Mouse (Mus musculus): ENCODE measurements around the gene Prkacb. TPM values are rescaled to one million over a fixed set of nuclear protein-coding genes. Genes with fewer than 3 reads are reported as not detected.

Gene Prkacb
- polyA plus RNA-seq, 1 experiment from 2014 or later: 133 TPM

DNA sequence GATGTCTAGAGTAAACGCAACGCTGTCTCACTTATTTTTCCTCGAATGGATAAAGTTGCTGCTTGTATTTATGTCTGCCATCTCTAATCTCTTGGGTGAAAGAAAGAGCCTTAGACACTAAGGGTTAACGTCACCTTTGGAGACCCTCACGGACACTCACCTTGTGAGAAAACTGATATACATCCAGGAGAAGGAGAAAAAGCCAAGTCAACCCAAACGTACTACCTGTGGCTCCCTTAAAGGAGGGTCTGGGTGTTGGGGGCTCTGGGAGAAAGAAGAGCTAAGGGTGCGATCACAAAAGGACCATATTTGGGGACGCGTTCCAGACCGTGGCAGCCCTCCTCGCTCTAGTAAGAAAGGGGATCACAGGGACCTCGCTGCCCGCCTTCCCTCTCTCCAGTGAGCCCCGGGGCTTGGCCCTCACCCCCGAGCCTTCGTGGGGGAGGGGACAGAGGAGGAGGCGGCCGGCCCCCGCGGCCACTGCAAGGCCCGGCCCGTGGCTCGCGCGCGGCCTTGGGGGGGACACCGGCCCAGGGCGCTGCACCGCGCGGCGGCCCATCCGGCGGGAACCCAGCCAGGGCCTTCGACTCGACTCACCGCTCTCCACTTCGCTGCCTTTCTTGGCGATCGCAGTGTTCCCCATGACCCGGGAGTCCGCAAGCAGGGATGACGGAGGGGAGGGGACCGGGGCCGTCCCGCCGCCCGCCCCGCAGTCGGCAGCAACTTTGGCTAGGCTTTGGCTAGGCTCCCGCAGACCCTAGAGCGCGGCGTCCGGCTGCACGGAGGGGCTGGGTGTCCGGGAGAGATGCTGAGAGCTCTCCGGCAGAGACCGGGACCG, 530 bp downstream of the Prkacb start:
- Histone ChIP-seq H3K4me3 (peak overlapping the region; percentile 96), H3K4me2 (peak overlapping the region; percentile 67), H3K4me1 (replicated peaks) (peaks cover 24% of the 10 kb centered on the region), H3K27me3 (no peaks in the 10 kb centered on the region), H3K9ac (peak overlapping the region; percentile 95), H3K9me3 (no peaks in the 10 kb centered on the region), H3K36me3 (no peaks in the 10 kb centered on the region), H3K27ac (replicated peaks) (peak overlapping the region; percentile 91)
- WGBS: 1% methylated on average over 54 of the region's 60 CpGs
- peak; percentile 79 for ATAC-seq (ENCODE audit: low read depth)

DNA sequence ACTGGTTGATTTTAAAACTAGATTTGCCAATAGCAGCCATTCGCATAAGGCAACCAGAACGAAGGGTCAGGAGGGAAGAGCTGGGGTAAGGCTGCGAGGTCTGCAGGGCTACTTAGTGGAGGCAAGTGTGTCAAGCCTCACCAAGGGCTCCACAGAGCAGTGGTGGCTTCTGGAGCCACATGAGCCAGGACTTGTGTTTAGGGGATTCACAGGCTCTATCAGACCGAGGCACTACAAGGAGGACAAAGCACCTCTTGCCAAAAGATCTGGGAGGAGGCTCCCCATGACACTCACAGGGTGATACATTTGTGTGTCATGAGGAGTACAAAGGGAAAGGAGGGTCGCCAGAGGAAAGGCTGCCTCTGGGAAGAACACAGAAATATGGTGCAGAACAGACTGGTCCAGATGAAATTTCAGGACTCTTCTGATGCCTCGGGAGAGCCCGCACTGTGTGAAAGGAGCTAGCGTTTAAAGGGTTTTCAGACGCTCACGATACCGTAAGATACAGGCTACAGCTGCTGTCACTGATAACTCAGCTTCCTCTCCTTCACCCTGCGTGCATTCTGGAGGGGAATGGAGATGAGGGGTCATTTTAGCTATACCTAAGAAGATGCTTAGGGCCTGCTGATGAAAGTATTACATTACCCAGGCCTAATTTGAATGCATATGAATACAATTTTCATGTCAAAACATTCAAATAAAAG, 19.1 kb downstream of the Prkacb start:
- no peak for ATAC-seq (ENCODE audit: low read depth)
- Histone ChIP-seq H3K27ac (replicated peaks) (no peak overlapping the region), H3K9ac (no peak overlapping the region), H3K36me3 (0 out of 2 replicates have a peak, but pooled peaks cover 12% of the 10 kb centered on the region), H3K4me2 (no peak overlapping the region), H3K4me3 (no peak overlapping the region), H3K9me3 (no peaks in the 10 kb centered on the region), H3K27me3 (no peaks in the 10 kb centered on the region), H3K4me1 (replicated peaks) (no peaks in the 10 kb centered on the region)
- 88% methylated on average over 12 of the region's 12 CpGs for WGBS

DNA sequence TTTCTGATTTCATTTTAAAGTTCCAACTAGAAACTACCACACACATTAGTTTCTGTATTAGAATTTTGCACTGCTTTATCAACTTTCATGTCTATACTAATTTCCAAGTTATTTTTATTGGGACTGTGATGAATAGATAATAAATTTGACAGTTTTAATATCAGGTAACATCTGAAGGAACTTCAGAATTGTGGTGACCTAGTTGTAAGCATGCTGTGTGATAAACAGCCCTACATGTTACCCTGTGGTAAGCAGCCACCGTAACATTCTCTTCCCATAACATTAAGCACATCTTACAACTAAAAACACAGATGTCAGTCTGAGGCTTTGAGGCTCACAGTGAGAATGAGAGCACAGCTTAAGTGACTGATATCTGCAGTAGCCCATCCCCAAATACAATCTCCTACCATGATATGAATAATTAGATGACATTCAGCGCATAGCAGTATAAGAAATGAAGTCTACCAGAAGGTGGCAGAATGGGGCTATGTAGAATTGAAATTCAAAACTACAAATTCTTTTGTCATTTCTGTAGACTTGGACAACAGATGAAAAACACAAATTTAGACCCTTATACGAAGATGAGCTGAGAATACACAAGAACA, 20.5 kb downstream of the Prkacb start:
- Histone ChIP-seq H3K27ac (replicated peaks) (no peak overlapping the region), H3K36me3 (0 out of 2 replicates have a peak, but pooled peaks cover 11% of the 10 kb centered on the region), H3K4me3 (no peak overlapping the region), H3K27me3 (no peaks in the 10 kb centered on the region), H3K9me3 (no peaks in the 10 kb centered on the region), H3K4me1 (replicated peaks) (no peaks in the 10 kb centered on the region), H3K4me2 (no peak overlapping the region), H3K9ac (no peak overlapping the region)
- ATAC-seq (ENCODE audit: low read depth): no peak
- 85% methylated on average over 3 of the region's 3 CpGs for WGBS

DNA sequence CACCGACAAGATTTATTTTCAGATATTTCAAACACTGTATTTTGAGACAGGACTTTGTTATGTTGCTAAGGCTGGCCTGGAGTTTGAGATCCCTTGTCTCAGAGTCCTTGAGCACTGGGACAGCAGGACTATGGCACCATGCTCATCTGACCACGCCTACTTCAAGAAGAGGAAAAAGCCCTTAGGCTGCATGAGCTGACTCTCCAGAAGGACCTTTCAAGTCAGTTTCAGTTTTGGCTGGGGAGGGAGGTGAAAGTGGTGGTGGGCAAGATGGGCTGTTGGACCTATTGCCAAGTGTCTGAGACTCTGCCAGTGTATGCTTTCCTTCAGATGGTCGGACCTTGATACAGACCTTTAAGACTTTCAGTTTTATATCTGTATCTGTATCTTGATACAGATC, 28.6 kb downstream of the Prkacb start:
- Histone ChIP-seq H3K36me3 (no peaks in the 10 kb centered on the region), H3K27me3 (no peaks in the 10 kb centered on the region), H3K4me1 (replicated peaks) (peaks cover 25% of the 10 kb centered on the region), H3K9ac (no peak overlapping the region), H3K4me2 (no peak overlapping the region), H3K27ac (replicated peaks) (no peak overlapping the region), H3K9me3 (no peaks in the 10 kb centered on the region), H3K4me3 (no peak overlapping the region)
- ATAC-seq (ENCODE audit: low read depth): no peak
- WGBS: 85% methylated on average over 3 of the region's 3 CpGs

DNA sequence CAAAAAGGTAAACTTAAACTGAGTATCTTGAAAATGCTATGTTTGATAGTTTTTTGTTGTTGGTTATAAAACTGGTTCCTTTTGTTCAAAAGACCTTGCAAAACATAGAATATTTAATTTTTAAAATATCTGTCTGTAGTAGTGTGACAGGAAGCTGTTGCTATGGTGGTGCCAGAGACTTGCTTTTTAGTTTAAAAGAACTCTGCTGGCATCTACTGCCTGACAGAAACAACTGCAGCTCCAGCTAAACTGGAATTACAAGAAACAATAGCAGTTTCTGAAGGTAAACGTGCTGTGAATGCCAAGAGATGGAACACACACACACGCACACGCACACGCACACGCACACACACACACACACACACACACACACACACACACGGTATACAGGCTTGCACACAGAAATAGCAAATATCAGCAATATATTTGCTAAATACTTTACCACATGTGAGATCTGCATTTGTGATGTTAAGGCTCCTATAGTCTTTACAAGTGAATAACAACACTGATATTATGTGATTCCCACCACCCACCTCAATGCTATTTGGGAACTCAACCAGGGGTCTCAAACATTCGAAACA, 29.1 kb downstream of the Prkacb start:
- H3K4me3 ChIP-seq: no peak overlapping the region
- no peaks in the 10 kb centered on the region for H3K36me3 ChIP-seq
- H3K9me3 ChIP-seq: no peaks in the 10 kb centered on the region
- peaks cover 27% of the 10 kb centered on the region for H3K4me1 ChIP-seq (replicated peaks)
- no peak overlapping the region for H3K4me2 ChIP-seq
- no peak for ATAC-seq (ENCODE audit: low read depth)
- no peaks in the 10 kb centered on the region for H3K27me3 ChIP-seq
- H3K9ac ChIP-seq: no peak overlapping the region
- WGBS: 76% methylated on average over 7 of the region's 7 CpGs
- no peak overlapping the region for H3K27ac ChIP-seq (replicated peaks)

DNA sequence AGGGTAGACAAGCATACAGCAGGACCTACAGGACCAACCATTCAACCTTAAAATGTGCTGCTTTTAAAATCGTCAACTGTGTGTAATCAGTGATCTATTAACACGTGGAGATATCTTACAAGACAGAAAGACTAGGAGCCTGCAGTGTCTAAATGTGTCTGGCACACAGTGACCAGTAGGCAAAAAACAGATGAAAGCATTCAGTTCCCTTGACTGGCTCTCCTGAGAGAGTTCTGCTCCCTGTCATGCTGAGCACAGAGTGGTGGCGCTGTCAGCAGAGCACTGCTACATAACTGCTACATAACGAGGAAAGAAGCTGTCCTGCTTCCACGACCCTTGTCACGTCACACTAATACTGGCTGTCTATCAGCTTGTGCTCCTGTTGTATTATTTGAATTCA, 30.2 kb downstream of the Prkacb start:
- peak; percentile 54; the same call in 1 of the 2 replicates for ATAC-seq (ENCODE audit: low read depth)
- WGBS: 21% methylated on average over 6 of the region's 6 CpGs
- Histone ChIP-seq H3K27ac (replicated peaks) (no peak overlapping the region), H3K9ac (no peak overlapping the region), H3K9me3 (no peaks in the 10 kb centered on the region), H3K36me3 (no peaks in the 10 kb centered on the region), H3K4me3 (no peak overlapping the region), H3K4me2 (no peak overlapping the region), H3K4me1 (replicated peaks) (peaks cover 27% of the 10 kb centered on the region), H3K27me3 (no peaks in the 10 kb centered on the region)

DNA sequence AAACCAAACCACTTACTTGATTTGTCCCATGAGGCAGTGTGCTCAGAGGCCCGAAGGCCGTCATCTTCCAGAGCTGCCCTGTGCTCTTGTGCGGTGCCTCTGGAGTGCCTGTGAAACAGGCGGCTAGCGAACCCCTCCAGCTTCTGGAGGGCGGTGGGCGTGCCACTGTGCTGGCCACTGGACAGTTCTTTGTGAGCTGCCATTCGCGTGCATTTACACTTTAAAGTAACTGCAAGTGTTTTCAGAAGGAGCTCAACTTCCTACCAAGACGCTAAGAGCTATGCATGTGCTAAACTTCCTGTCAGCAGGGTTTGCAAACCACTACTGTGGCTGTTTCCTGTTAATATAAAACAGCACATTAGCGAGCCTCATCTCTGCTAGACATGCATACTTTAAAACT, 31.7 kb downstream of the Prkacb start:
- no peak overlapping the region for H3K9ac ChIP-seq
- no peak for ATAC-seq (ENCODE audit: low read depth)
- H3K4me1 ChIP-seq (replicated peaks): peaks cover 27% of the 10 kb centered on the region
- no peak overlapping the region for H3K27ac ChIP-seq (replicated peaks)
- H3K4me2 ChIP-seq: peak overlapping the region; percentile 34
- 20% methylated on average over 11 of the region's 11 CpGs for WGBS
- no peaks in the 10 kb centered on the region for H3K9me3 ChIP-seq
- H3K27me3 ChIP-seq: no peaks in the 10 kb centered on the region
- H3K36me3 ChIP-seq: no peaks in the 10 kb centered on the region
- no peak overlapping the region for H3K4me3 ChIP-seq

DNA sequence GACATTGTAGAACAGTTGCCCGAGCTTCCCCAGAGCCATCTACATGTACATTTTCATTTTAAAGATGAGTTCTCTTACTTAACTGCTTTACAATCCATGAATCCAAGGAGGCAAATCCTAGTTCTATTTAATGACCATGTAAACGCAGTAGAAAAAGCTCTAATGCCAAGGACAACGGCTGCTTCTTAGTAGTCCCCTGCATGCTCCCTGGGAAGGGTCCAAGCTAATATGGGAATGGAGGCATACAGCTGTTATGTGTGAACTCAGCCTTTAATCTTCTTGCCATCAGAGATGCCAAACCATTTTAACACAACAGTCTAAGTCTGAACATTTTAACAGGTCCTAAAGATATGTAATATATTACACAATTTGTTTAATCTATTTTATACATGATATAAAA, 32.5 kb downstream of the Prkacb start:
- Histone ChIP-seq H3K9ac (0 out of 2 replicates have a peak overlapping the region, but pooled peaks have one; percentile 18), H3K9me3 (no peaks in the 10 kb centered on the region), H3K4me3 (no peak overlapping the region), H3K4me2 (no peak overlapping the region), H3K27ac (replicated peaks) (no peak overlapping the region), H3K27me3 (no peaks in the 10 kb centered on the region), H3K4me1 (replicated peaks) (peaks cover 27% of the 10 kb centered on the region), H3K36me3 (no peaks in the 10 kb centered on the region)
- ATAC-seq (ENCODE audit: low read depth): no peak
- WGBS: 64% methylated on average over 3 of the region's 3 CpGs

DNA sequence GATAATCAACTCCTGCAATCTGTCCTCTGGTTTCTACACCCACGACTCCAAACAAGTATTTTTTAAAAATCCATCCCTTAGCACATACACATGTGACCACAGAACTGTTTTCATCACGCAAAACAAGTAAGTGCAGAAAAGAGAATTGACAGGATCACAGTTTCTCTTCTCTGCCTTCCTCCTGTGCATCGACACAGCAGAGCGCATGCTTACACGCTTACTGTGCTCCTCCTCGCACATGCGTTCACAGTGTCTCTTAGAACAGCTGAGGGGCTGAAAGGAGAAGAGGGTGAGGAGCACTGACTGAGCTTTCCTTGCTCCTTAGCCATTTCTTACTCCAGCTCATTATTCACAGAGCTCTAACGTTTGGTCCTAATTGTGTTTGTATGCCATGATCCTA, 33.9 kb downstream of the Prkacb start:
- Histone ChIP-seq H3K27ac (replicated peaks) (no peak overlapping the region), H3K4me2 (no peak overlapping the region), H3K9me3 (no peaks in the 10 kb centered on the region), H3K4me3 (no peak overlapping the region), H3K36me3 (no peaks in the 10 kb centered on the region), H3K27me3 (no peaks in the 10 kb centered on the region), H3K9ac (no peak overlapping the region), H3K4me1 (replicated peaks) (peaks cover 23% of the 10 kb centered on the region)
- no peak for ATAC-seq (ENCODE audit: low read depth)
- 77% methylated on average over 8 of the region's 8 CpGs for whole genome bisulfite sequencing

DNA sequence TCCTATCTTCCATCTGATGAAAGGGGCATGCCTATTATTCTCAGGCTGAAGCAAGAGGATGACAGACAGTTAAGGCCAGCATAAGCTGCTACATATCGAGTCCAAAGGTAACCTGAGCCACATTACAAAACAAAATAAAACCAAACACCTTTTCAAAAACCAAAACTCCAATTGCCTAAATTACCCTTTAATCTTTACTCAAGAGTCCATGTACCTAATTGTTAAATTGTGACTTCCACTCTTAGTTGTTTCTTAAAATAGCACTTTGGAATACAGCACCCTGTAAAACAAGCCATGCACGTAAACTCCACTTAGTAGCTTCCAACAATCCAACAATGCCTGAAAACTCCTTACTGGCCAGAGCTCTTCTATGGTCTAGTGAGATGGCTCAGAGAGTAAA, 34.3 kb downstream of the Prkacb start:
- Histone ChIP-seq H3K36me3 (no peaks in the 10 kb centered on the region), H3K4me1 (replicated peaks) (peaks cover 21% of the 10 kb centered on the region), H3K27ac (replicated peaks) (no peak overlapping the region), H3K27me3 (no peaks in the 10 kb centered on the region), H3K9ac (no peak overlapping the region), H3K4me2 (no peak overlapping the region), H3K9me3 (no peaks in the 10 kb centered on the region), H3K4me3 (no peak overlapping the region)
- 59% methylated on average over 2 of the region's 2 CpGs for WGBS
- no peak for ATAC-seq (ENCODE audit: low read depth)

DNA sequence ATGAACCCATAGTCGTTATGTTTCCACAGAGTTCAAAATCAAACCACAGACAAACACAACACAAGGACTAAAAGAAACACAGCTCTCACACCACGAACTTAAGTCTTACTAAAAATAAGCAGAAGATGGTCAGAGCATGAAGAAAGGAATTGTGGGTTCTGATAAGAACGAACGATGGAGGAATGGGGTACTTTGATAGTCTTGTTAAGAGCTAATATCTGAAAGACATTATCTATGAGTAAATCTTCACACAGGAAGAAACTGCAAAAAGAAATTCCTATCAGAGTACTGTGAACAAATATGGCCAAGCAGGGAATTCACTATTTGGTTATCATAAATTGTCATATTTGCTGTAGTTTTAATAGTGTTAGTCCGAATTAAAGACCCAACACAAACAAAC, 36.1 kb downstream of the Prkacb start:
- no peaks in the 10 kb centered on the region for H3K27me3 ChIP-seq
- no peak overlapping the region for H3K9ac ChIP-seq
- peaks cover 16% of the 10 kb centered on the region for H3K4me1 ChIP-seq (replicated peaks)
- no peaks in the 10 kb centered on the region for H3K36me3 ChIP-seq
- H3K4me2 ChIP-seq: no peak overlapping the region
- ATAC-seq (ENCODE audit: low read depth): no peak
- no peaks in the 10 kb centered on the region for H3K9me3 ChIP-seq
- H3K4me3 ChIP-seq: no peak overlapping the region
- H3K27ac ChIP-seq (replicated peaks): no peak overlapping the region
- 87% methylated on average over 5 of the region's 5 CpGs for WGBS

DNA sequence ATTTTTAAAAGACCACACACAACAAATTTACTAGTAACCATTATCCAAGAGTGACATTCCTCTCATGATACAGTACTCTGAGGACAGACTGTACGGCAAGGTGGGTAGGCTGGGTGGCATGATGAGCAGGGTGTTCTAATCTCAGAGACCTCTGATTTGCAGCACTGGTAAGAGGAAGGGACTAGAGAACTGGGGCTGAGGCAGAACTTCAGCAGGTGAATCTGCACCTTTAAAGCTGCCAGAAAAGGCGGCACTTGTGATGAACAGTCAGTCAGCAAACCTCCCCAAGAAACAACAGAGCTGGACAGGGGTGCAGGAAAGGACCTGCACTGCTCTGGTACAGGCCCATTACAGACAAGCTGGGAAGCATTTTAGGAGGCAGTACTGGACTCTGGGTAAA, 41.9 kb downstream of the Prkacb start:
- Histone ChIP-seq H3K36me3 (no peaks in the 10 kb centered on the region), H3K4me1 (replicated peaks) (peaks cover 46% of the 10 kb centered on the region), H3K4me2 (peak overlapping the region; percentile 53), H3K9ac (peak overlapping the region; percentile 73), H3K9me3 (no peaks in the 10 kb centered on the region), H3K27ac (replicated peaks) (peak overlapping the region; percentile 92), H3K27me3 (no peaks in the 10 kb centered on the region), H3K4me3 (peak overlapping the region; percentile 41)
- 45% methylated on average over 2 of the region's 2 CpGs for WGBS
- ATAC-seq (ENCODE audit: low read depth): no peak

Data from neural tube, embryonic 13.5 days (tissue).